Mouse (Mus musculus): Measurements from ENCODE around the gene Sdhaf3. TPM values are rescaled to one million over a fixed set of nuclear protein-coding genes. Genes with fewer than 3 reads are reported as not detected.

Sdhaf3 gene
- polyA plus RNA-seq, 1 experiment from 2014 or later = 8.9 TPM

- Histone ChIP-seq H3K27ac (no peak overlapping the region), H3K27me3 (no peaks in the 10 kb centered on the region), H3K4me2 (no peak overlapping the region), H3K9me3 (replicated peaks) (no peaks in the 10 kb centered on the region), H3K36me3 (ENCODE audit: poor library complexity, severe bottlenecking) (no peaks in the 10 kb centered on the region), H3K9ac (no peak overlapping the region), H3K4me3 (no peak overlapping the region), H3K4me1 (peaks cover 7% of the 10 kb centered on the region; the same call in 1 of the 2 replicates)
- WGBS = 48% methylated on average over 3 of the region's 3 CpGs
- ATAC-seq = peak; percentile 34; the same call in 1 of the 2 replicates
Measured at GRCm38 (mm10) chr6:7082054-7082453, 126.2 kb downstream of the Sdhaf3 start.

- H3K4me2 ChIP-seq = no peak overlapping the region
- no peaks in the 10 kb centered on the region for H3K27me3 ChIP-seq
- peak; percentile 88 for ATAC-seq
- no peak overlapping the region for H3K9ac ChIP-seq
- no peak overlapping the region for H3K27ac ChIP-seq
- WGBS = 54% methylated on average over 5 of the region's 5 CpGs
- H3K9me3 ChIP-seq (replicated peaks) = no peaks in the 10 kb centered on the region
- H3K4me1 ChIP-seq = peaks cover 7% of the 10 kb centered on the region; the same call in 1 of the 2 replicates
- no peak overlapping the region for H3K4me3 ChIP-seq
- H3K36me3 ChIP-seq (ENCODE audit: poor library complexity, severe bottlenecking) = no peaks in the 10 kb centered on the region
Measured at GRCm38 (mm10) chr6:7082467-7083259, 126.9 kb downstream of the Sdhaf3 start.

GRCm38 (mm10) chr6:7083661-7084060 is 127.9 kb downstream of the Sdhaf3 start:
- Histone ChIP-seq H3K27me3 (no peaks in the 10 kb centered on the region), H3K9ac (no peak overlapping the region), H3K4me1 (peaks cover 7% of the 10 kb centered on the region; the same call in 1 of the 2 replicates), H3K4me2 (no peak overlapping the region), H3K27ac (no peak overlapping the region), H3K36me3 (ENCODE audit: poor library complexity, severe bottlenecking) (no peaks in the 10 kb centered on the region), H3K9me3 (replicated peaks) (no peaks in the 10 kb centered on the region), H3K4me3 (no peak overlapping the region)
- ATAC-seq = no peak
- 90% methylated on average over 4 of the region's 4 CpGs for WGBS

GRCm38 (mm10) chr6:7084370-7084769 is 128.6 kb downstream of the Sdhaf3 start:
- Histone ChIP-seq H3K4me3 (no peak overlapping the region), H3K9ac (no peak overlapping the region), H3K27ac (no peak overlapping the region), H3K27me3 (no peaks in the 10 kb centered on the region), H3K4me2 (no peak overlapping the region), H3K36me3 (ENCODE audit: poor library complexity, severe bottlenecking) (no peaks in the 10 kb centered on the region), H3K9me3 (replicated peaks) (no peaks in the 10 kb centered on the region), H3K4me1 (peaks cover 7% of the 10 kb centered on the region; the same call in 1 of the 2 replicates)
- 73% methylated on average over 2 of the region's 2 CpGs for WGBS
- no peak for ATAC-seq

- Histone ChIP-seq H3K4me1 (peaks cover 7% of the 10 kb centered on the region; the same call in 1 of the 2 replicates), H3K36me3 (ENCODE audit: poor library complexity, severe bottlenecking) (no peaks in the 10 kb centered on the region), H3K9ac (no peak overlapping the region), H3K9me3 (replicated peaks) (no peaks in the 10 kb centered on the region), H3K4me2 (no peak overlapping the region), H3K4me3 (no peak overlapping the region), H3K27me3 (no peaks in the 10 kb centered on the region), H3K27ac (no peak overlapping the region)
- ATAC-seq = no peak
- 79% methylated on average over 2 of the region's 2 CpGs for WGBS
Measured at GRCm38 (mm10) chr6:7085506-7085905, 129.7 kb downstream of the Sdhaf3 start.

GRCm38 (mm10) chr6:7092094-7092493 is 136.3 kb downstream of the Sdhaf3 start:
- 97% methylated on average over 1 of the region's 1 CpGs for WGBS
- no peak overlapping the region for H3K4me3 ChIP-seq
- H3K36me3 ChIP-seq (ENCODE audit: poor library complexity, severe bottlenecking) = no peaks in the 10 kb centered on the region

More at GRCm38 (mm10) chr6:7092094-7092493, 136.3 kb downstream of the Sdhaf3 start:
- no peak overlapping the region for H3K9ac ChIP-seq
- no peaks in the 10 kb centered on the region for H3K4me1 ChIP-seq
- H3K9me3 ChIP-seq (replicated peaks) = no peaks in the 10 kb centered on the region
- H3K27me3 ChIP-seq = no peaks in the 10 kb centered on the region
- ATAC-seq = no peak
- H3K4me2 ChIP-seq = no peak overlapping the region
- H3K27ac ChIP-seq = no peak overlapping the region

Other genes starting within 250 kb of the Sdhaf3 start
- gene Dlx6, start 92.7 kb upstream of the Sdhaf3 start, polyA plus RNA-seq (2015; fragmentation: Nextera tagmentation; extraction: Ambion mirVana) = 15.5 and 16.2 TPM in 2 replicates
- gene Dlx5, start 73.9 kb upstream of the Sdhaf3 start, polyA plus RNA-seq (2015; fragmentation: Nextera tagmentation; extraction: Ambion mirVana) = 84.5 and 91.5 TPM in 2 replicates

Data from forebrain, embryonic 13.5 days (tissue).